Mouse (Mus musculus) activated CD4-positive, CD25-positive, alpha-beta regulatory T cell, adult 4 months (primary cell): ENCODE measurements around the gene Atxn7l2. TPM values are rescaled to one million over a fixed set of nuclear protein-coding genes. Genes with fewer than 3 reads are reported as not detected.
"Not testable (repeated sequence)": the region's sequence is repeated elsewhere in the genome, so short reads cannot be mapped to it uniquely, and the experiment has no call there.

Experiments used
- ATAC-seq: one replicate; pipeline ENCODE4 v1.8.0; 2017
- polyA plus RNA-seq, 2 experiments: library from polyadenylated mRNA; unstranded; fragments of 100-300 nt; shearing (Covaris generic); gene quantifications; one replicate each; pipeline ENCODE4 v1.2.1; 2017

Atxn7l2 gene
- 1 to 10 TPM; 4.3 to 7.8 TPM for polyA plus RNA-seq

DNA sequence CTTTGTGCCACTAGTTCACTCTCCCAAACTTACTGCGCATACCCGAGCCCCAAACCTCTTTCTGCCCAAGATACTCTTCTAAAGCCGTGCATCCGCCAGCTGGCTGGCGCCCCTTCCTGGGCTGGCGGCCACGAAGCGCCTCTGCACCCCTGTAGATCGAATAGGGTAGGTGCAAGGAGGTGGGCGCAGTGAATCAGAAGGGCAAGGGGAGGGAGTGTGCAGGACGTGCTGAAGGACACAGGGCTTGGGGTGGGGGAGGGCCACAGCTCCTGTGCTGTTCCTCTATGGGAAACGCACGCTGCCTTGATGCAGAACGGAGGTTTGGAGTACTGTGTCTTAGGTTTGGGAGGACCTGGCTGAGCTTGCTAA is at the start of gene Atxn7l2:
Atxn7l2 (minus strand) TSS at position 164 of the 369 bp plus-strand sequence.
- peak; percentile 90 for ATAC-seq

- ATAC-seq: no peak
These were observed 48.6 kb upstream of the Atxn7l2 start for GRCm38 (mm10) chr3:108259319-108259718.

DNA sequence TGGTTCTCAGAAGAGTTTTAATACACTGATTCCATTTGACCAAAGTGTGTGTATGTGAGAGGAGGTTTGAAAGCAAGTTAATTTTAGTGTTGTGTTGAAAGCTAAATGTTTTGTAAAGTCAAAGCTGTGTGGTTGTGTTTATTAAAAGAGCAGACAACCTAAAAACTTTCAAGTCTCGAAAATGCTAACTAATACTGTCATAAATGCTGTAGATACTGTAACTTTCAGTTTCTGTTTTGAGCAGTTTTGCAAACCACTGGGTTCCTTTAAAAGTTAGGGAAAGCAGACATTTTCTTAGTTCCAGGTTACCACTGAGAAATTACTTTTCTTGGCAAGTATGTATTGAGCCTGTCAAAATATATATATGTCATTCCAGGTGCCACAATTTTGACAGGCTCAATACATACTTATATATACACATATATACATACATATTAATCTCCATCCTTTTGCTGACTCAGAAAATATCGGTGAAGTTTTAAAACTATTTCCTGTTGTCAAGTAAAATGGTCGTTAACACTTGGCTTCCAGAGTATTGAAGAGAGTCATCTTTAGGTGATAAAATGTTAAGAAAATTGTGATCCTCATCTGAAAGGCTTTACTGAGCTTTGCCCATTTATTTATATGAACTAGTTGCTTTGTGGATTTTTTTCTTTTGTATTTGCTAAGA is 47.2 kb upstream of the Atxn7l2 start:
- ATAC-seq: no peak

DNA sequence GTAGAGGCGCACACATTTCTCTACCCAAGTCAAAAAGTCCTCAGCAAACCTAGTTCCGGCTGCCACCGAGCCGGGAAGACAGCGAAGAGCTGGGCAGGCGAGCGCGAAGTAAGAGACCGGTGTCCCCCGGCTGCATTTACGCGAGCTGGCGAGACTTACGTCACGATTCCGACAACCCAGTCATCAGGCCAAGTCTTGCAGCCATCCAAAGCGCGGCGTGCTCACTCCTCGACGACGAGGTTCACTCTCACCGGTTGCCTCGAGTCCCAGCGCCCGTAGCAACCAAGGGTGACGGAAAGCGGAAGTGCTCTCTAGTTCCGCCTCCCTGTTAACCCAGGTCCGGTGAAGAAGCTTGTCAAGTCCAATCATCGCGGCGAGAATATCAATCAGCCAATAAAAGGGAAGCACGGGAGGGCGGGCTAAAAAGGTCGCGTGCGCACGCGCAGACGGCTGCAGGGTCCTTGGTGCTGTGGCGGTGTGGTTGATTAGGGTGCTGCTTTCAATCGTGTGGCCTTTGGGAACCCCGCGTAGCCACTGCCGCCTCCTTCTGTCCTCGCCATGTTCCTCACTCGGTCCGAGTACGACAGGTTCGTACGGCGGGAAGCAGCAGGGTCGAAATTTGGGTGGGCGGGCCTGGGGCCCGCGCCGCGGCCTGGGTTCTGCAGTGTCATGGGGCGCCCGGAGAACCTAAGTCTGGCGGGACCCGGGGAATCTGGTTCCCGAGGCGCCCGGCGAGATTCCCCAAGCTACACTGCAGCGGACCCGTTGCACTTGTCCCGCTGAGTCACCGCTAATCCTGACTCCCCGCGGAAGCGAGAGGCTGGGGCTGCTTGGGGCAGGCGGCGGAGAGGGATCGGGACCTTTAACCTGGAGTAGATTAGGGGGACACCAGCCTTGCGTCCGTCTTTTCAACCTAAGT is 46.2 kb upstream of the Atxn7l2 start, which contains the start of gene Psma5:
Psma5 (plus strand) TSS at position 208 of the 919 bp plus-strand sequence.
- ATAC-seq: peak; percentile 100

DNA sequence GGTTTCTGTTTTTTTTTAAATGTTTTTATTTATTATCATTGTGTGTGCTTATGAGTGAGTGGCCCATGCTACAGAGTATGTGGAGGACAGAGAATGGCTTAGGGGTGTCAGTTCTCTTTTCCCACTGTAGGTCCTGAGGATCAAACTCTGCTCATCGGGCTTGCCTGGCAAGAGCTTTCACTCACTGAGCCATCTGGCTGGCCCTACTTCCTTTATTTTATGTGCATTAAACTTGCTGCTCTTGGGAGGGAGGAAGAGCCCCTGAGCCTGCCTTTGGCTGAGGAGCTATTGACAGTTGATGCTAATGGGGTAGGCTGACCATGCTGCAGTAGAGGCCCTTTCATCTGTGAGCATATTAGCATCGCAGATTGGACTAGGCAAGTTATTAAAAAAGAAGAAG is 36.1 kb upstream of the Atxn7l2 start:
- ATAC-seq: no peak

DNA sequence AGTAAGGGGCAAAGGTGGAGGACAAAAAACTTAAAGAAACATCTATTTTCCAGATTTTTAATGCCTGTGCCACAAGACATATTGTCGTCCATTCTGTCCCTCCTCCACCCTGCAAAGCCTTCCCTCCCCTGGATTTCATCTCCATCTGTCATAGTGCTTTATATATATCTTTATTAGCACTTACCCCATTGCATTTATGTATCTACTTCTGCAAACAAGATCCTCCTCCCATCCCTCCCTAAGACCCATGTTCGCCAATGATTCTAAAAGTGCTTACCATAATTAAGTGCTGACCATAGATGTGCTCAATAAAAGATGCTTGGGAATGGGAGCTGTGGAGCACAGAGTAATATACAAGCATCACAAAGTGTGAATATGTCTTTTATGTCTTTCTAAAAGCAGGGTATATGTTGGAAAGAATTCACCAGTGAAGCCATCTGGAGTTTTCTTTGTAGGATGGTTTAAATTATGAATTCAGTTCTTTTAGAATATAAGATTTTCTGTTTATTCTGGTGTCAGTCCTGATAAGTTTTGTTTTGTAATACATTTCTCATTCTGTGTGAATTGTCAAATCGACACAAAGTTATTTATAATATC is 30.6 kb upstream of the Atxn7l2 start:
- no peak for ATAC-seq

DNA sequence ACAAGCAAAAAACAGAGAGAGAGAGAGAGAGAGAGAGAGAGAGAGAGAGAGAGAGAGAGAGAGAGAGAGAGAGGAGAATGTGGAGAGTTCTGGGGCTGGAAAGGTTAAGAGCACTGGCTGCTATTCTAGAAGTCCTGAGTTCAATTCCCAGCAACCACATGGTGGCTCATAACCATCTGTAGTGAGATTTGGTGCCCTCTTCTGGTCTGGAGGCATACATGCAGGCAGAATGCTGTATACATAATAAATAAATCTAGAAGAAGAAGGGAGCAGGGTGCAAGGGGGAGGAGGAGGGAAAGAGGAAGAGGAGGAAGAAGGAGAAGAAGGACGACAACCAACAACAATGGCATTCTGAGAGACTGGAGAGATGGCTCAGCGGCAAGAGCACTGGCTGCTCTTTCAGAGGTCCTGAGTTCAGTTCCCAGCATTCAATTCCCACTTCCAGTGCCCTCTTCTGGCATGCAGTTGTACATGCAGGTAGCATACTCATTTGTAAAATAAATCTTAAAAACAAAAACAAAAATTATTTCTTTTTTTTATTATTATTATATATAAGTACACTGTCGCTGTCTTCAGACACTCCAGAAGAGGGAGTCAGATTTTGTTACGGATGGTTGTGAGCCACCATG is 26.9 kb upstream of the Atxn7l2 start:
- not testable (repeated sequence) for ATAC-seq

GRCm38 (mm10) chr3:108231646-108232045 is 20.9 kb upstream of the Atxn7l2 start:
- no peak for ATAC-seq

DNA sequence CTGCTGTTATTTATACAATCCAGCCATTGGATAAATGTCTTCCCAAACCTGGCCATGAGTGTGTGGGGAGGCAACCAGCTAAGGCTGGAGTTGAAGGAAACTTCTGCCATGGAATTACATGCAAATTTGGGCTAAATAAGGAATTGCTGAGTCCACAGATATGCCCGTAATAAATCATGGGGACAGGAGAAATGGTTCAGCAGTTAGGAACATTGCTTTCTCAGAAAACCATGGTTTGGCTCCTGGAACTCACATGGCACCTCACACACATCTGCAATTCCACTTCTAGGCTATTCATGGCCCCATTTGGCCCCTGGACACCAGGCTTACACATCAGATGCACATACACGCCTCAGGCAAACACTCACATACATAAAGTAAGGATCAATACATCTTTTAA is 16.8 kb upstream of the Atxn7l2 start:
- no peak for ATAC-seq

- ATAC-seq: peak; percentile 43
These were observed 16.0 kb upstream of the Atxn7l2 start, which contains the start of gene Sypl2 for GRCm38 (mm10) chr3:108226558-108227350. TSS of gene Sypl2 (minus strand) at chr3:108226648.

DNA sequence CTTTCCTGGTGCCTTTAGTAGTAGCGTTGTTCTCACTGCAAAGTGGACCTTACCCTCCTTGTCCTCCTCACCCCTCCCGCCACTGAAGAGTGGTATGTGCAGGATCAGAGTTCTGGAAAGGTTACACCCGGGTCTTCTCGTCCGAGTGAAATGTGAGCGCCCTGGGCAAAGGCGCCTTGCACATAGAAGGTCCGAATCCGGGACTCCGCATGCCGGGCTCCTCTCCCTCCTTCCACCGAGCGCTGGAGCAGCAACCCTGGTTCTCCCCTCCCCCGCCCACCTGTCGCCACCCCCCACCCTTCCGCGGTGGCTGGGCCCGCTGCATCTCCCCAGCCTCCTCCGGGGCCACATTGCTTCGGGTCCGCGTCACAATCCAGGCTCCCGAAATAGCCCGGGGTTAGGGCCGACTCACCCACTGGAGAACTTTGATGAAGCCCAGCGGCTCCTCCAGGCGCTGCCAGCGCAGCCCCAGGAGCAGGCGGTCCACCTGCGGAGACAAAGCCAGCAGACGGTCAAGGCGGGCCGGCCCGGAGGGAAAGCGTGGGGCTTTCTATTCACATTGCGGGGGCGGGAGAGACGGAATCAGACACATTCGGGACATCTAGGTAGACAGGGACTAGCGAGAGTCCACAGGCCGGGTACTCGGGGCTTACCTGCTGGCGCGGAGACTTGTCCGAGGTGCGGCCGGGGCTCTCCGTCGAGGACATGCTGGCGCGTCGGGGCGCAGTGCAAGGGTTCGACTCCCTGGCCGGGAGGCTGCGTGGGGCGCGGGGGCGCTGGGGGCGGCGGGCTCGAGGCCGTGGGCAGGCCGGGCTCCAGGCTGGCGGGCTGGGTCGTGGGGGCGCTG is 15.2 kb upstream of the Atxn7l2 start:
- no peak for ATAC-seq

- ATAC-seq: no peak
These were observed 9.9 kb upstream of the Atxn7l2 start for GRCm38 (mm10) chr3:108220661-108221060.

- no peak for ATAC-seq
These were observed 4.0 kb upstream of the Atxn7l2 start for GRCm38 (mm10) chr3:108214734-108215133.

- ATAC-seq: no peak
These were observed 1.7 kb upstream of the Atxn7l2 start for GRCm38 (mm10) chr3:108212406-108212805.

DNA sequence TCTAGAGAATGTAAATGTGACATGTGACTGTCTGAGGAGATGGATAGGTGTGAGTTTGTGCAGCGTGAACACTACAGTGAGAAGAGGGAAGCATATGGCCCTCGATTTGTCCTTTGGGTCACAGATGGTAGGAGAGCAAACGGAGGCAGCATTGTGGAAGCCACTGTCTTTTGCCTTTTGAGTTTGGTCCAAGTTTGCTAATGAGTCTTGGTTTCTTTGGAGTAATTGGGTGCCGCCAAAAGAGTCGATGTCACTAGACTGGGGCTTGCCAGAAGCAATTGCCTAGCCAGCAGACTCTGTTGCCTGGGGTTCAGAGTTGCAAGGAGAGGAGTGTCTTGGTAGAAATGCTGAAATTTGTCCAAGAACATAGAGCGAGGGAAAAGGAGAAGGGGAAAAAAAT is 1.1 kb upstream of the Atxn7l2 start:
- no peak for ATAC-seq

DNA sequence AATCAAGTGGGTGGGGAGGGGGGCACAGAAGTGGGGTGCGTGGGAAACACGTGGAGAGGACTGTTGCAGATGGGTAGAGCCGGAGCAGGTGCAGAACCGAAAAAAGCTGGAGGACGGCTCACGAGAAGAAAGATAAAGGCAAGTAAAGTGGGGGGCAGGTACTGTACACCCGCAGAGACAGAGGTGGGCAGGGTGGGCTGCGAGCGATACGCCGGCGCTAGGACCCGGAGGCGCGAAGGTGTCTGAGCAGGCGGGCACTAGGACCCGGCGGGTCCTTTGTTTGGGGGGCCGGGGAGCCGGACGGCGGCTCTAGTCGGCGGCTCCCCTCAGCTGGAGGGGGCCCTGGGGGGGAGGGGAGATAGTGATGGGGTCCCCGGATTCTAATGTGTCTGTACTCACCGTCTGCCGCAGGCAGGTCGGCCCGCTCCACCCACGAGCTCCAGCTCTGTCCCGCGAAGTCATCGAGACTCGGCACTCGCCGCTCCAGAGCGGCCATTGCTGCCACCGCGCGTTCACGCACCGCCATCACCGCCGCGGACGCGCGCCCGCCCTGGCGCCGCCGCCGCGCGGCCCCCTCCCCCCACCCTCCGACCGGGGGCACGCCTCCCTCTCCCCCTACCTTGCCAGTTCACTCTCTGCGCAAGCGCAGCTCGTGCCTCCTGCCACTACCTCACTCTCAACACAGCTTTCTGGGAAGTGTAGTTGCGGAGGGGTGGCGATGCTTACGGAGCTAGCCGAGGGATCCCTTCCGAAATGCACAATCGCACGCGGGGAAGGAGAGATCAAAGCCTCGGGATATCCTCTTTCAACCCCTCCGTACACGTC is 576 bp downstream of the Atxn7l2 start:
- ATAC-seq: peak; percentile 92

DNA sequence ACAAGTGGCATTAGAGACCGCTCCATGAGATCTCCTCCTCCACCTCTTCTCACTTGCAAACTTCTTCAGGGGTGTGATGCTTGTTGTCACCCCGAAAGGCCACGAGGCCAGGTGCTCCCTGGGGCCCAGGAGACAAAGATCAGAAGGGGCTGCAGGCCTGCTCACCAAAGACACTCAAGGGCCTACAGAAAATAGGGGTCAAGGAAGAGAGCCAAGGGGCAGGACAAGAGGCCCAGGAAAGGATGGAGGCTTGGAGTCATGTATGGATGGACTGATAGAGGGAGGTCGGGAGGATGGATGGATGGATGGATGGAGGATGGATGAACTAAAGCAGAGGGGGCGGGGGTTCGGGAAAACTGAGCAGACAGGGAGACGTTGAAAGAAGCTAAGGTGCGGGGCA is 1.2 kb downstream of the Atxn7l2 start:
- ATAC-seq: no peak

- ATAC-seq: no peak
These were observed 1.7 kb downstream of the Atxn7l2 start for GRCm38 (mm10) chr3:108209001-108209400.

DNA sequence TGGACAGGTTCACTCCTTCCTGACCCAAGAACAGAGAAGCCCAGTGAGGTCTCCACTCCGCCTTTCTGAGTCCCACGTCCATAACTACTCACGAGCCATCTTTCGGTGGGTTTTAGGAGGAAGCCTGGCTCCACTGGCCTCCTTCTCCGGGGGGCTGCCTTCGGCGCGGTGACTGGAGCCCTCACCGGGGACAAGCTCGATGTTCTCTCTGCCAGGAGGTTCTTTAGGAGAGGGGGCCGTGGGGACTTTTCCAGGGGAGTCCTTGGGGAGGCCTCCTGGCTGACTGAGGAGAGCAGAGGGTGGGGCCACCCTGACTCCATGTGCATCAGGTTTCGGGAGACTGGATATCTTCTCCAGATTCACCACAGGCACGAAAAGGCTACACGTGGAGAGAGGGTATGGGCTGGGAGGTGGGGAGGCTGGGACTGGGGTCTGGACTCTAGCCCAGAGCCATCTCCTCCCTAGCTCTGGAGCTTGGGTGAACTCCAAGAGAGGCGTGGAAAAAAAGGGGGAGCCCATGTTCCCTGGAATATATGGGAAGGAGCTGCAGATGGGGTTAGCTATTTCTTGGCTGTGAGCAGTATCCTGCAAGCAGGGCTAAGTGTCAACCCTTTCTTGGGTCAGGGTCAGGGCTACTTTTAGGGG is 3.9 kb downstream of the Atxn7l2 start:
- ATAC-seq: no peak

DNA sequence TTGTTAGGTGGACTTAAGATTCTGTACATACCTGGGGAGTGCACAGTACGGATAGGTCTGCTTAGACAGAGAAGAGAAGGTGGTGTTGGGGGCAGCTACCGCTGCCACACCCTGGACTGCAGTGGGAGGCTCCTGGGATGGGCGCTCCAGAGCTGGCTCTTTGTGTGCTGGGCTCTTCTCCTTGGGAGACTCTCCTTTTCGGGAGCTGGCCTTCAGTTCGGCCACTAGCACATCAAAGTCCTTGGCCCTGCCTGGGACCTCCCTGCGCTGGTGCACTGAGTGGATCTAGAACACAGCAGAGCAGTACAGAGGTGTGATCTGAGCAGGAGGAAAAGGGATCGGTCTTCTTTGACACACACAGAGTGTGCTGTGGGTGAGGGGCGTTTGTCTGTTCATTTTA is 5.1 kb downstream of the Atxn7l2 start:
- ATAC-seq: no peak
